10 mouse cellular contexts compared by ENCODE assay signal in genomic region chr12:55199306-55199705, GRCm38 (mm10). TPM values are rescaled to one million over a fixed set of nuclear protein-coding genes. Genes with fewer than 3 reads are reported as not detected.
DNase-seq lines count a peak whose midpoint lies in the region; ATAC-seq and TF ChIP-seq lines count a peak whose summit lies in the region.
"Not testable (repeated sequence)": the region's sequence is repeated elsewhere in the genome, so short reads cannot be mapped to it uniquely, and the experiment has no call there.
"Had no signal": no experiment of that assay in that cellular context is flagged by ENCODE, and none has a peak within 500 bp of the region (broad histone marks: within the 10 kb centered on the region; RNA-seq: fewer than 3 reads in every experiment).

Gene 1700047I17Rik2 (plus strand): TSS chr12:55199592.

- not testable (repeated sequence) for H3K9ac ChIP-seq in heart, embryonic 11.5 days (ENCODE audit: low read depth, low read length); hindbrain, embryonic 14.5 days; kidney, embryonic 16.5 days (replicated peaks; ENCODE audit: low read length); liver, embryonic 15.5 days; midbrain, embryonic 12.5 days (replicated peaks); neural tube, embryonic 15.5 days (replicated peaks)

- H3K27me3 ChIP-seq in Patski; heart, embryonic 11.5 days (ENCODE audit: control insufficient read depth, insufficient read depth, low read length); hindbrain, embryonic 14.5 days (ENCODE audit: control insufficient read depth, insufficient read depth, low read length); kidney, embryonic 16.5 days (ENCODE audit: insufficient read depth, low read length); liver, embryonic 15.5 days; midbrain, embryonic 12.5 days; neural tube, embryonic 15.5 days (replicated peaks): not testable (repeated sequence)

- H3K4me1 ChIP-seq in heart, embryonic 11.5 days (ENCODE audit: control insufficient read depth, insufficient read depth, low read length); hindbrain, embryonic 14.5 days (replicated peaks; ENCODE audit: control insufficient read depth, insufficient read depth, low read length); kidney, embryonic 16.5 days (ENCODE audit: insufficient read depth, low read length); liver, embryonic 15.5 days (replicated peaks); midbrain, embryonic 12.5 days; neural tube, embryonic 15.5 days: not testable (repeated sequence)

- peak; percentile 90 for ATAC-seq in Patski
- ATAC-seq in erythroblast, adult 5-6 weeks (replicated peaks; ENCODE audit: low FRiP score, poor library complexity, severe bottlenecking) = peak; percentile 87
- ATAC-seq in heart, embryonic 11.5 days (replicated peaks; ENCODE audit: insufficient number of reproducible peaks, low FRiP score, low TSS enrichment) = peak; percentile 94
- ATAC-seq in hindbrain, embryonic 14.5 days (ENCODE audit: low FRiP score) = peak; percentile 98
- ATAC-seq in kidney, embryonic 16.5 days (ENCODE audit: low FRiP score, low TSS enrichment) = peak; percentile 97
- peak; percentile 97 for ATAC-seq in liver, embryonic 15.5 days (ENCODE audit: insufficient read depth)
- peak; percentile 96 for ATAC-seq in midbrain, embryonic 12.5 days (ENCODE audit: low FRiP score, low read depth)
- ATAC-seq in neural tube, embryonic 15.5 days (ENCODE audit: low FRiP score) = peak; percentile 99

- H3K4me3 ChIP-seq in heart, embryonic 11.5 days (ENCODE audit: low read depth, low read length); hindbrain, embryonic 14.5 days (replicated peaks; ENCODE audit: low read length); kidney, embryonic 16.5 days (ENCODE audit: low read length); liver, embryonic 15.5 days (replicated peaks); midbrain, embryonic 12.5 days; neural tube, embryonic 15.5 days (replicated peaks): not testable (repeated sequence)

- CTCF ChIA-PET in Patski (lab: Charles Lee) = not testable (repeated sequence)

- in situ Hi-C loops in Patski (cut with MboI; ENCODE audit: low pct_unique_long_range_greater_than_20kb) = not testable (repeated sequence)

- not testable (repeated sequence) for DNase-seq in Patski (ENCODE audit: low read depth, low spot score); hindbrain, embryonic 14.5 days (ENCODE audit: low spot score)

- POLR2A ChIA-PET in Patski (lab: Charles Lee) = not testable (repeated sequence)

- H3K36me3 ChIP-seq in heart, embryonic 11.5 days (ENCODE audit: control insufficient read depth, insufficient read depth, low read length); hindbrain, embryonic 14.5 days (replicated peaks; ENCODE audit: control insufficient read depth, insufficient read depth); kidney, embryonic 16.5 days (ENCODE audit: insufficient read depth, low read length); liver, embryonic 15.5 days (replicated peaks); midbrain, embryonic 12.5 days; neural tube, embryonic 15.5 days: not testable (repeated sequence)

- TF ChIP-seq CTCF in Patski (IDR thresholded peaks at IDR 0.05) = not testable (repeated sequence)

- H3K27ac ChIP-seq in heart, embryonic 11.5 days (ENCODE audit: low read depth, low read length); hindbrain, embryonic 14.5 days; kidney, embryonic 16.5 days (ENCODE audit: low read length); liver, embryonic 15.5 days (replicated peaks); midbrain, embryonic 12.5 days (replicated peaks); neural tube, embryonic 15.5 days (replicated peaks): not testable (repeated sequence)

- not testable (repeated sequence) for H3K4me2 ChIP-seq in heart, embryonic 11.5 days; hindbrain, embryonic 14.5 days (replicated peaks); kidney, embryonic 16.5 days (replicated peaks; ENCODE audit: low read depth, low read length); liver, embryonic 15.5 days; midbrain, embryonic 12.5 days (replicated peaks); neural tube, embryonic 15.5 days

- H3K9me3 ChIP-seq in heart, embryonic 11.5 days (replicated peaks; ENCODE audit: control insufficient read depth, low read length); hindbrain, embryonic 14.5 days (ENCODE audit: control insufficient read depth, low read length); kidney, embryonic 16.5 days (ENCODE audit: low read length); liver, embryonic 15.5 days (replicated peaks); midbrain, embryonic 12.5 days; neural tube, embryonic 15.5 days (replicated peaks): not testable (repeated sequence)

- no CpG with 5 or more reads among the region's 40 CpGs for WGBS in heart, embryonic 11.5 days (ENCODE audit: insufficient replicate concordance)
- no CpG with 5 or more reads among the region's 40 CpGs for WGBS in hindbrain, embryonic 14.5 days
- WGBS in kidney, embryonic 16.5 days = no CpG with 5 or more reads among the region's 40 CpGs
- no CpG with 5 or more reads among the region's 40 CpGs for WGBS in liver, embryonic 15.5 days (ENCODE audit: insufficient replicate concordance)
- no CpG with 5 or more reads among the region's 40 CpGs for WGBS in midbrain, embryonic 12.5 days
- WGBS in neural tube, embryonic 15.5 days = no CpG with 5 or more reads among the region's 40 CpGs

RNA-seq across cellular contexts. Expression of gene 1700047I17Rik2, which starts in this region (rescaled TPM):
- not detected for polyA plus RNA-seq in Patski (2021)
- 7.9 and 9.0 TPM in 2 replicates for total RNA-seq in erythroblast, adult 5-6 weeks (2015; ENCODE audit: low replicate concordance)
- total RNA-seq in erythroblast, adult 5-6 weeks (2017; ENCODE audit: low replicate concordance) = 1.1 and 2.0 TPM in 2 replicates
- 4.7 TPM in 1 of 2 replicates, not detected in the other for polyA plus RNA-seq in heart, embryonic 11.5 days (2014; fragmentation: Nextera tagmentation; extraction: Ambion mirVana)
- polyA plus RNA-seq in hindbrain, embryonic 14.5 days (2014; fragmentation: Nextera tagmentation; extraction: Ambion mirVana) = not detected in 2 replicates
- polyA plus RNA-seq in kidney, embryonic 16.5 days (2015; fragmentation: Nextera tagmentation; extraction: Ambion mirVana) = 6.9 and 8.1 TPM in 2 replicates
- polyA plus RNA-seq in liver, embryonic 15.5 days (2015; fragmentation: Nextera tagmentation; extraction: Ambion mirVana) = 0.64 and 0.66 TPM in 2 replicates
- polyA plus RNA-seq in midbrain, embryonic 12.5 days (2016; fragmentation: Nextera tagmentation; extraction: Ambion mirVana) = 1.4 TPM in 1 of 2 replicates, not detected in the other
- not detected in 2 replicates for polyA plus RNA-seq in neural tube, embryonic 15.5 days (2015; fragmentation: Nextera tagmentation; extraction: Ambion mirVana)
- total RNA-seq: left cerebral cortex, adult 2 months had no signal
- polyA plus RNA-seq: midbrain, embryonic 10.5 days had no signal

Comparison
In these comparisons a context has a peak if more than half of its experiments do, and no peak if none do; other contexts are left out.
1. Peak in ATAC-seq in Patski; RNA of the gene not detected or under 1 TPM.
2. Peak in ATAC-seq in hindbrain, embryonic 14.5 days; RNA of the gene not detected or under 1 TPM.
3. Peak in ATAC-seq in liver, embryonic 15.5 days; RNA of the gene not detected or under 1 TPM.
4. Peak in ATAC-seq in neural tube, embryonic 15.5 days; RNA of the gene not detected or under 1 TPM.